Mouse (Mus musculus): Measurements from ENCODE around the gene Trp53tg5.

The Trp53tg5 gene

DNA sequence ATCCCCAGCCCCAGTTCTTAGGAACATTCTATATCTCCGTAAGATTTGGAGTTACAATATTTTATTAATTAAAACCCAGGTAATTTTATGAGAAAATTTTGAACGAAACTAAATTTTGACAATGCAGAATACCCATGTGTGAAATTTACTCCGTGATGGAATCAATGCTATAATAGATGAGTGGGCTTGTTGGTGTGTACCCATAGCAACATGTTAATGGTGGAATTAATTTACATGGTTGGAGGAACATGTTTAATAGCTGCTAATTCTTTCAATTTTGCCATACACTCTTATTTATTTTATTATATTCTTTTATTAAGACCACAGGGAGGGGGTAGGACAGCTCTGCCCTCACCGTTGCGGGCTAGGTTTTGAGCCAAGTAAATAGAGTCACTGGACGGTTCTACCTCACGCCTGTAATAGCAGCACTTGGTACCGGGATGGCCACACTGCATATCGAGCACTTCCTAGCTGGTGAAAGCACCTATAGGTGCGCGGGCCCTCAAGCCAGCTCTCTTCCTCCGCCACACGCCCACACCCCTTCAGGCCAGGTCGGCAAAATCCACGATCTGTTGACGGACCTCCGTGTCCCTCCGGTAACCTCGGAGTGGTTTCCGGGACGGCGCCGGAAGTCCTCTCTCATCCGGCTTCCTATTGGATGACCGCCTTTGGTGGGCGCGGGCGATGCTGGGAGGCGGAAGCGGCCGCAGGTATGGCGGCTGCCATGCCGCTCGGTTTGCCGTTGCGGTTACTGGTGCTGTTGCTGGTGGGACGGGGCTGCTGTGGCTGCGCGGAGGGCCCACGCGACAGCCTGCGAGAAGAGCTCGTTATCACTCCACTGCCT lies 23.5 kb upstream of the Trp53tg5 start, which contains the start of gene Pigt:
Gene Pigt (plus strand): TSS at position 674 of the 844 bp plus-strand sequence.
- in situ Hi-C loops (cut with MboI, MseI): no loop called here

DNA sequence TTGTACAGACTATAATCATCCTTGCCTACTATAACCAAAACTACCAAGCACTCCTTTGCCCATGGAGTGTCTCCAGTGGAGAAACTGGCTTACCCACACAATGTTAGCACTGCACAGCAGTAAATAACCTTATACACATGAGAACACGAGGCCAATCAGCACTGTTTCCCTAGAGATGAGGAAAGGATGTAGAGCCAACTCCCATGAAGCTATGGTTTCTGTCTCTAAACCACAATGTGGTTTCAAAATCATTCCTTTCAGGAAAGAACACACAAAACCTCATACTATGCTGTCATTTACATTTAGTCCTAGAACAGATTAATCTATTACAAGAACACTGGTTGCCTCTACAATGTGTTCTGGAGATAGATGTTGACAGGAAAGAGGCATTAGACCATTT lies 22.8 kb upstream of the Trp53tg5 start:
- in situ Hi-C loops (cut with MboI, MseI): no loop called here

DNA sequence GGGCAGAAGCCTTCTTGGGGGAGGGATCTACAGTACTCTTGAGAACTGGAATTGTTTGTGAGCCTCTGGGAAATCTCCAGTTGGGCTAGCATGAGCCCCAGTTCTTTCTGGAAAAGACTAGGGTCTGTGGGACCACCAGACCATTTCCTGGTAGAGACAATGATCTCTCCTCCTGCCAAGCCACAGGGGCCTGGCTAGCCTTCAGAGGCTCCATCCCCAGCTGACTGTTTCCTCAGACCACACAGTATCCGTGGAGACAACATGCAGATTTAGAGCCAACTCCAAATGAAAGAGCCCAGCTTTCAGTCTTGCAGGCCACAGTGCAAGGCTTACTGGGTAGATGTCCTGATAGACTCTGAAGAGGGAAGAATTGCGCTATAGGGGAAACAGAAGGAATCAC lies 20.6 kb upstream of the Trp53tg5 start:
- in situ Hi-C loops (cut with MboI, MseI): no loop called here

DNA sequence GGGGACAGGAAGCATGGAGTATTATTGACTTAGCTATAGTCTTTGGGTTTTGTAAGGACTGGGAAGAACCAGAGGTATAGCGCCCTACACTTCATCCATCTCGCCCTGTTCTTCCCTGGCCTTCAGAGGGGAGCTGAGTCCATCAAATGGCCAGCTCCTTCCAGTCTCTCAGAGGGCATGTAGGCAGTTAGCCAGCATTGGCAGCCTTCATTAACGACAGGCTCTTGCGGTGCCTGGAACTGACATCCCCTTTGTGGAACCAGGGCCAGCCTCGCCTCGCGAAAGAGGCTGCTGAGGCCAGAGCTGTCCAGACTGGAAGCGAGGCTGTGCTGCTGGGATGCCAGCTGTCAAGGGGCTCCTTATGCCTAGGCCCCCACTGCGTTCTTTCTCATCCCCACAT lies 14.3 kb upstream of the Trp53tg5 start:
- in situ Hi-C loops (cut with MboI, MseI): no loop called here

DNA sequence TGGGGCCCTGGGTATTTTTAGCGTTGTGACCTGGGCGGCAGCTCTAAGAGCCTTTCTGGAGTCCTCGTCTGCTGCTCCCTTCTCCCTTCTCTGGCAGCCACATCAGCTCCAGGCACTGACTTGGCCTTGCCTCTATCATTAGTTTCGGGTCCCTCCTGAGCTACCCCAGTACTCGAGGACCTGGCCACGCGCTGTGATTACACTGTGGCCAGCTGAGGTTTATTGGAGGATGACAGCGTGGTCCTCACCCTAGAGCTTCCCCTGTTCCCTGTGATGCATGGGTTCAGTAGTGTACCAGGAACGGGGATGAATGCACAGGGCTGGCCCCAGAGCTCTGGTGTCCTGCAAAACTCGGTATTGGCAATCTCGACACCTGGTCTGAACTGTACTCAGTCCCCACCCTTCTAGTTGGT lies 13.6 kb upstream of the Trp53tg5 start:
- in situ Hi-C loops (cut with MboI, MseI): no loop called here

DNA sequence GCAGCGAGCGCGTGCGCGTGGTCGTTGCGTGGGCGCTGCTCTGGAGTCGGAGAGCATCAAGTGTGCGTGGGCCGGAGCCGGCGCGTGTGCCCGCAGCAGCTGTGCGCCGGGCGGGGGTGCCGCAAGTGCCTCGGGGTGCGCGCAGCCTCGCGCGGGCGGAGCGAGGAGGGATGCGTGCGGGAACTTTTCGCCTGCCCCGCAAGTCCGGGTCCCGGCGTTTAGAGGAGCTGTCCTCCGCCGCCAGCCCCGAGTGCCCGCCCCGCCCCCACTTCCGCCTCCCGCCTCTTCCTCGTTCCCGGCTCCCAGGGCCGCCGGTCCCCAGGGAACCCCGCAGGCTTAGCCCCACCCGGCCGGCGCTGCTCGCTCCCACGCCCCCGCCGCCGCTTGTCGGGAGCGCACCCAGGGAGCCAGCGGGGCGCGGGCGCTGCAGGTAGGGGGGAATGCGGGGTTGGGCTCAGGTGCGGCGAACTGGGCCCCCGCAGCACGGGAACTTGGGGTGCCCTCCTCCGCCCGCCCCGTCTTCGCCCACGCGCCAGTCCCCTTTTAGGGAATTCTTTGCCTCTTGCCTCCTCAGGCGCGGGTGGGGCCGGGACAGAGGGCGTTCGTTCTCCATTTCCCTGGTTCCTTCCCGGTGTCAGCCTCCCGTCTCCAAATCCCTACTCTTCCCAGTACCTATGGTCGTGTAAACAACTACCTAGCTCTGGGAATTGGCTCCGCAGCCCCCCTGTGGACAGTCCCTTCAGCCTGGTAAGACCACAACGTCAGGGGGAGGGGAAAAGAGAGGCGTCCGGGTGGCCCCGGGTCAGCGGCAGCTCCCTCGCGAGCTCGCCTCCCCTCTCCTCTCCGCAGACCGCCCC lies 13.0 kb upstream of the Trp53tg5 start:
- in situ Hi-C loops (cut with MboI, MseI): no loop called here

DNA sequence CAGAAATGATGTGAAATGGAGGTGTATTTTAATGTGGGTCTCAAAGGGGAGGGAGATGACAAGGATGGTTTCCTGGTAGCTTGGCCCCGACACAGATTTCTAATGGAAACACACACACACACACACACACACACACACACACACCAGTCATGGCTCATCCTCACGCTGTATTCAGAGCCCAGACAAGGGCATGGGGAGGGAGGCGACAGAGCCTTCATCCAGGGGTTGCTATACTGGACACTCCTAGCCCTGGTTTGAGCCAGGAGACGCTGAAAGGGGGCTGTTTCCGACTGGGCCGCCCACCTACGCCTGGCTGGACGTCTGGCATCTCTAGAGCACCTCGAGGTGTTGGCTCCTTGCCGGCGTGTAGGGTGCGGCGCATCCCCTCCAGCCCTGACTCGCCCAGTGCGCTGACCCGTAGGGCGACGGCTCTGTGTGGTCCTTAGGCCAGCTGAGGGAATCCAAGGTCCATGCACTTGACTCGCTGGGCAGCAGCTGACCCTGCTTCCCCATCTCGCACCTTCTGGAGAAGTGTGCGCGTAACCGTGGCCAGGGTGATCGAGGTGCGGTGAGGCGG lies 12.2 kb upstream of the Trp53tg5 start, which contains the start of gene Dbndd2:
Gene Dbndd2 (plus strand): TSS at position 426 of the 577 bp plus-strand sequence.
- in situ Hi-C loops (cut with MboI, MseI): no loop called here

DNA sequence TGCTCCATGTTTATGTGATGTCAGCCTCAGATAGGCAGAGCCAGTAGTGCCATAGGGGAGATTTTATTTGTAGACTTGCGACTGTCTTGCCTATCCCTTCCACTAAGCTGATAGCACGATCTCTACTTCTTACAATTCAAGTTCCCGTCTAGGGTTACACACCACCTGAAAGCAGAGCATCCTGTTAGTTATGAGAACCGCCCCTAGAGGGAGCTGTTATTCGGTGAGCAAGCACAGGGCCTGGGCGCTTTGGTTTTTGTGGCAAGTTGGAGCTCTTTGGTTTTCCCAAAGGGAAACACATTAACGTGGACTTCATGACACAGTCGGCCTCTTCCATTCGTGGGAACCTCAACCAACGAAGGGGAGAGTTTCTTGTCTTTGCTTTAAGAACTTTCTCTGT lies 3.3 kb downstream of the Trp53tg5 start:
- in situ Hi-C loops (cut with MboI, MseI): no loop called here

DNA sequence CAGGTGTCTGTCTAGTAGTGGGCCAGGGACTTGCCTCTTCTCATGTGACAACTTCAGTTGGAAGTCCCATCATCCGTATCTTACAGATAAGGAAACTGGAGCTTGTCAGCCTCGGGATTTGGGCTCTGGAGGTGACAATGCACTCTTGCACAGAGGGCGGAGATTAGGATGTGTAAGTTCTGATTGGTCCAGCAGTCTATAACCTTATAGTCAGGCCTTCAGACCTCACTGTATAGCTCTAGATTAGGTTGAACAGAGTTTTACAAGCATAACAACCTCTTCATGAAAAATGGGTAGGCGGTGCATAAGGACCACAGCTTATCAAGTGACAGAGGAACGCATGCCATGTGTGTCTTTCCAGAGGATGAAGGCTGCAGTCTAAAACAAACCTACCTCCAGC lies 6.7 kb downstream of the Trp53tg5 start:
- in situ Hi-C loops (cut with MboI, MseI): no loop called here

DNA sequence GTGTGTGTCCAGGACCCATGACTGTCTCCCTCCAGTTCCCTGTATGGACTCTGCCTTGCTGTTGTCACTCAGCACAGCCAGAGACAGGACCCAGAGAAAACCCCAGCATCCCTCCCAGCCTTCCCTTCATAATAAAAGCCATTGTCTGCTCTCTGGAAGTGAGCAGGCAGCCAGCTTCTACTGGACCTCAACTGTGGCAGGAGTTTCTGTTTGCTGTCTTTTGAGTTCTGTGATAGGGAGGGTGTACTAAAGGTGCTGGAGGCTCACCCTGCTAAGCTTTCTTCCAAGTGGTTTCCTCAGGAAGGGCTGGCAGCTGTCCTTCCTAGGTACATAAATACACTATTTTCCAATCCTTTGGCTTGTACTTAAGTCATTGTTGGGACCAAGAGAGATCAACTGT lies 8.4 kb downstream of the Trp53tg5 start:
- in situ Hi-C loops (cut with MboI, MseI): no loop called here

DNA sequence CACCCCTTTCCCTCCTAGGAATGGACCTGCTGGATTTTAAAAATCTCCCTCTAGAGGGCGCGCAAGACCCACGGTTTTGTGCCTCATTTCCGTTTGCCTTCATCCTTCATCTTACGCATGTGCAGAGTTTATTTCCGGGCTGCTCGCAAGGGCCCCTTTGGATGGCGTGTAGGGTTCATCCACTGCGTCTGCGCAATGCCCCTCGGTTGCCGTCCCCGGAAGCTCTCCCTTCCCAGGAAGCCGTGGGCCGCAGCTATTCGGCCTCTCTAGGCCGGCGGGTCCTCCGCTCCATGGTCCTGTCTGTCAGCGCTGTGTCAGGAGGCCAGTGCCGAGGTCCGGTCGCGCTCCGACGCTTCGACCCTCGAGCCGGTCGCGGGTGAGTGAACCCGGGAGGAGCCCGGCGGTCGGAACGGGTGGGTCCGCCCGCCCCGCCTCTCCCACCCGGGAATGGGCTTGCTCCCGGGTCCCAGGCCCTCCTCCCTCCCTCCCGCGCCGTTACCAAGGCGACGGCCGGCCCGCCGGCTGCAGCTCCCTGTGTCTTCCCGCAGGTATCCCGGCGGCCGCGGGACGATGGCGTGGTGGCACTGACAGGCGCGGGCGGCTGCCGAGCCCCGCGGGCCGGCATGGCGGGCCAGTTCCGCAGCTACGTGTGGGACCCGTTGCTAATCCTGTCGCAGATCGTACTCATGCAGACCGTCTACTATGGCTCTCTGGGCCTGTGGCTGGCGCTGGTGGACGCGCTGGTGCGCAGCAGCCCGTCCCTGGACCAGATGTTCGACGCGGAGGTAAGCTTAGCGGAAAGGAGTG lies 12.6 kb downstream of the Trp53tg5 start, which contains the start of gene Gm20458:
Gene Gm20458 (plus strand): TSS at position 223 of the 807 bp plus-strand sequence.
- in situ Hi-C loops (cut with MboI, MseI): no loop called here

DNA sequence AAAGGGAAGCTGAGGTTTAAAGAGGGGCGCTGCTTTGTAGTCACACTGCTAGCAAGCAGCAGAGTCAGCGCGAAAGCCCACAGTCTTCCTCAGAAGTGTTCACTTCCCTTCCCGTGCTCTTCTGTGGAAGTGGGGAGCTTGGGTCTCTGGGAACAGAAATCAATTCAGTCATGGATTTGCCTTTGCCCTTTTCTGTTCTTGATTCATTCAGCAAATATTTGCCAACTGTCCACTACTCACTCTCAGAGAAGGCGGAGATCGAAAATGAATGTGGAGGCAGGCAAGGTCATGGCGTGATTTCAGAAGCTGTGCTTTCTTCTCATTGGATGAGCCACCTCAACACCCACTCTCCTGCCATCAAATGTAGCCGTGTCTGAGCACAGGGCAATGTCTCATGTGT lies 15.0 kb downstream of the Trp53tg5 start:
- in situ Hi-C loops (cut with MboI, MseI): loop anchor here (5.0 kb wide), 2 partner anchors 59 to 69 kb away; no protein-coding TSS in a partner anchor

DNA sequence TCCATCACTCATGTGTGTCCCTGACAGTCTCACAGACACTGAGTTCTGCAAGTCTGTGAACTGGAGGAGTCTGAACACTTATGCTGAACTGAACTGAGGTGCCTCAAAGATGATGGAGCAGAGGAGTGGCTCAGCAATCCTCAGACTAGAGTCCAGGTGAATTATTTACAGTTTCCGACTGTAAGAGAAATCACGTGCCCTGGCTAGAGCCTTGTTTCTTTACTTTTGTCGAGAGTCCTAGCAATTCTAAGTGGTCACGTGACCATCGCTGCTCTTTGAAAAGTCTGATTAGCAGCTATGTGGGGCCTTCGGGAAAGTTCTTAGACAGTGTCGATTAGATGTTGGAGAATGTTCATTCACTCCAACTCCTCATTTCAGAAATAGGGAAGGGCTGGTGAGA lies 15.6 kb downstream of the Trp53tg5 start:
- in situ Hi-C loops (cut with MboI, MseI): loop anchor here (5.0 kb wide), 2 partner anchors 59 to 69 kb away; no protein-coding TSS in a partner anchor

DNA sequence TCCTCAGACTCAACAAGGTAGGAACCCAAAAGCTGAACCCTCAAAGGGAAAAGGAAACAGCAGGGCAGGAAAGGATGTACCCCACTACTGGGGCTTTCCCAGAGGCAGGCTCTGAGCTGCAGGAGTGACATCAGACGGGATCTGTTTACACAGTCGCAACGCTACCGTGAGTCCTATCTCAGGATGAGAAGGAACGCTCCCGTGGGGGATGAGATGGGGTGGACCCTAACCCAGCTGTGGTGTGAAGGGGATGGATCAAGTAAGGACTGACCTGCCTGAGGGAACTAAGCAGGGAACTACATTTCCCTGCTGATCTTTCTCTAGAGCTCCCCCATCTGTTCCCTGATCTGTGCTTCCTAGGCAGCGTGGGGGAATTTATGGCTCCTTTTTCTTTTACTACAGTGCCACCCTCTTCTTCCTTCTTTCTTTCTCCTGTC lies 16.6 kb downstream of the Trp53tg5 start, which contains the start of gene Sys1:
Gene Sys1 (plus strand): TSS at position 101 of the 437 bp plus-strand sequence.
- in situ Hi-C loops (cut with MboI, MseI): loop anchor here (5.0 kb wide), 2 partner anchors 60 to 70 kb away; no protein-coding TSS in a partner anchor

DNA sequence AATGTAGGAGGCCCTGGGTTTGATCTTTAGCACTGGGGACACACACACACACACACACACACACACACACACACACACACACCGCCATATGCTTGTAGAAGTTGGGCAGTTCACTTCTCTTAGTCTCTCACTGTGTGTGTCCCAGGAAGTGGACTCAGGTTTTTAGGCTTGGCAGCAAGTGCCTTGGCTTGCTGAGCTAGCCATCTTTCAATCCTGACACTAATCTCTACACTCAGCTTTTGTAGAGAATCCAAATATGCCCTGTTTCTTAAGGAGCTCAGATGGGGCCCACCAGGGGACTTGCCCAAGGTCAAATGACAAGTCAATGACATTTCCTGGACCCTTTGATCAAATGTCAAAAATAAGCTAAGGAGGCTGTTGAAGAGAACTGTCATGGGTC lies 17.1 kb downstream of the Trp53tg5 start:
- in situ Hi-C loops (cut with MboI, MseI): loop anchor here (5.0 kb wide), 2 partner anchors 61 to 71 kb away; no protein-coding TSS in a partner anchor

DNA sequence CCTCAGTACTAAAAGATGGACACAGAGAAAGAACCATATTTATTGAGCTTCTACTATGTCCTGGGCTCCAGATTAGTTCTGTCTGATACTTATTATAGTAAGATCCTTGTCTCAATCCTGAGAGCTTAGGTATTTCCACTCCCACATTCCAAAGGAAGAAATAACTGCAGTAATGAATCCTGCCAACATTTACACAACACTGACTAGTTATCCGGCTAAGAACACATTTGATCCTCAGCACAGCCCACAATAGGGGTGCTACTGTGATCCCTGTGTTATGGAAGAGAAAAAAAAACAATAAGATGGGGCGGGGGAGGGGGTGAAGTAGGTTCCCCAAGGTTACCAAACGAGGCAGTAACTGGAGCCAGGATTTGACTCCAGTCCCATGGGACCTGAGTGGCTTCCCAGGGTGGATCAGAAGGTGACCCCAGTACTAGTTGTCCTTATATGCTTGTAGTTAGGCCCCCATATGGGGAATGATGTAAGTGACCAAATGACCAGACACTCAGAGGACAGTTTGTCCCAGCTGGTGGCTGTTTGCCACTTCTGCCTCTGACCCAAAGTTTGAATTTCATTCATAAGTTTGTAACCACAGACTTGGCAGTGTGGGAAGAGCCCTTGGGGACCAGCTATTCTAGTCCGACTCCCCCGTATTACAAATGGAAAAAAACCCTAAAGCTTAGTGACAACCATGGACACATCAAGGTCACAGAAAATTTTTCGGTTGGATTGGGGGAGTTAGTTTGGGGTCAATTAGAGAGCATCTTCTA lies 17.9 kb downstream of the Trp53tg5 start:
- in situ Hi-C loops (cut with MboI, MseI): loop anchor here (5.0 kb wide), 2 partner anchors 62 to 72 kb away; no protein-coding TSS in a partner anchor

DNA sequence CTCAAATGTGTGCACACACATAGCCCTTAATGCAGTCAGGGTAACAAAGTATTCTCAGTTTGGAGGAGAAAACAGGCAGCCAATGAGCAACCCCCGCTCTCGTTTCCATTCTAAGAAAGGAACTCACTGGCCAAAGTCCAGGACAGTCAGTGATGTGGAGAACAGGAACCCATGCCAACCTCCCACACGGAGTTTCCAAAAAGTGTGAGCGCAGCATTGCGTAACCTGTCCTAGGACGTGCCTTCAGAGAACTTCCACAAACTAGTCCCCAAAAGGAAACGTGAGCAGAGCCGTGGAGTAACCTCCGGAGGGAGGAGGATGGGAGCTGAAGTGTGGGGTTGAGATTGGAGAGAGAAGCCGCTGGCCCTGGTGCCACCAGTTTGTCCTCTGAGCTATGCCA lies 18.7 kb downstream of the Trp53tg5 start:
- in situ Hi-C loops (cut with MboI, MseI): loop anchor here (5.0 kb wide), 2 partner anchors 62 to 72 kb away; no protein-coding TSS in a partner anchor

DNA sequence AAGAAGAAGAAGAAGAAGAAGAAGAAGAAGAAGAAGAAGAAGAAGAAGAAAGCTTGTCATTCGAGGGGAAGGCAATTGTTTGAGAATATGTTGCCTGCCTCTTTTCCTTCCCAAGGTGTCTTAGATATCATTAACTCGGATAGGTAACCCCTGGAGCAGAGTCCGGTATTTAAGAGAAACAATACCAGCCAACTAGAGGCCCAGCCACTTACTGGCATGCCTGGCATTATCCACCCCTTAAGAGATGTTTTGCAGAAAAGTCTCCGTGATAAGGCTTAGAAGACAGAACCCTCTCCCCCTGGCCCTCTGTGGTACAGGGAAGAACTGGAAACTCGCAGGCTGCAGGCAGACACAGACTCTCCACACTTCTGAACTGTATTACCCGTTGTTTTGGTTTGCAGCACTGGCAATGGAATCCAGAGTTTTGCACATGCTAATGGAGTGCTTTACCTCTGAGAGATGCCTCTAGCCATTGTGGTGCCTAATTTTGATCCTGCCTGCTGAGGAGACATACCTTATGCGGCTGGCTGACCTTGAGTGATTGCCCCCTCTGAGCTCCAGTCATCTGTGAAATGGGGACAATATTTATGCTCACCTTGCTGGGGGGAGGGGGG lies 19.5 kb downstream of the Trp53tg5 start:
- in situ Hi-C loops (cut with MboI, MseI): no loop called here

DNA sequence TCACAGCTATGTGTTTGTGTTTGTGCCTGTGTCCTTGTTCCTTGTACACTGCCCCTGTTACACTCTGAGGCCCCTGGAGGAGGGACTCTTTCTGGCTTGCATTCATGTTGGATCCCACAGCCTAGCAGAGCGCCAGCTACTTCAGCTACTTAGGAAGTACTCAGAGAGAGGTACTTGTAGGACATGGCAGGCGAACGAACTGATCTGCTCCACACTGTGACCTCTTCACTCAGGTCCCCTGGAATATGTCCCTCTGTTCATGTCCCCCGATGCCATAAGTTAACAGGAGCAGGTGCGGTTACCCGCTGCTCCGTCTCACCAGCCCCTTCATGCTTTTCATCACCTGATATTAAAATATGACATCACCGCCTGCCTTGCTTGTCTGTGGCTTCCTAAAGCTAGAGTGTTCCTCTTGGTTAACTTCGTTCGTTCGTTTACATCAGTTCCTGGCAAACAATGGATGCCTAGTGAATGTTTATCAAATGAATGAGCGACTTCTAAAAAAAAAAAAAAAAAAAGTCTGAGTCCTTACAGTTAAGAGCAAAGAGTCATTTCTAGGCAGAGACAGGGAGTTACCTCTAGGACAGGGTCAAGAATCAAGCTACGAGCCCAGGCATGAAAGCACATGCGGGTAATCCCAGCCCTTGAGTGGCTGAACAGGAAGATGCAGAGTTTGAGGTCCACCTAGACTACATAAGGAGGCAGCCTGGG lies 20.3 kb downstream of the Trp53tg5 start:
- in situ Hi-C loops (cut with MboI, MseI): no loop called here
